Mouse (Mus musculus) layer of hippocampus, adult 8-10 months (tissue): Measurements from ENCODE around the gene Zfp872. TPM values are rescaled to one million over a fixed set of nuclear protein-coding genes. Genes with fewer than 3 reads are reported as not detected.

ENCODE experiments used
- total RNA-seq, 4 experiments: library from RNA; stranded (reverse); gene quantifications; 2 replicates each; pipeline ENCODE4 v1.2.4; 2022

Zfp872 gene
- total RNA-seq, 4 experiments from 2014 or later, result 0.11 to 0.31 (median 0.12) TPM; not detected in 1

Other genes with a start within 250 kb of the Zfp872 start
- gene Swsap1, start 232.3 kb upstream of the Zfp872 start, total RNA-seq, result 10 to 100 TPM; 12.0 to 14.0 (median 13.1) TPM
- 10 to 100 TPM in 1 of 4 experiments, 1 to 10 TPM in 3; 6.6 to 11.3 (median 8.2) TPM for gene Epor, start 224.6 kb upstream of the Zfp872 start, total RNA-seq
- gene Rgl3, start 198.6 kb upstream of the Zfp872 start, total RNA-seq, result 1 to 10 TPM; 2.2 to 4.2 (median 2.6) TPM
- 10 to 100 TPM in 1 of 4 experiments, 1 to 10 TPM in 3; 6.5 to 12.3 (median 8.3) TPM for gene Ccdc151, start 185.5 kb upstream of the Zfp872 start, total RNA-seq
- gene Prkcsh, start 185.3 kb upstream of the Zfp872 start, total RNA-seq, result 100 to 1,000 TPM in 3 of 4 experiments, 10 to 100 TPM in 1; 98.6 to 109 (median 104) TPM
- gene Elavl3, start 136.1 kb upstream of the Zfp872 start, total RNA-seq, result 100 to 1,000 TPM; 126 to 166 (median 145) TPM
- gene Gm49318, start 116.8 kb upstream of the Zfp872 start, total RNA-seq, result not detected
- 10 to 100 TPM; 22.9 to 26.6 (median 23.9) TPM for gene Zfp653, start 116.7 kb upstream of the Zfp872 start, total RNA-seq
- gene Ecsit, start 102.7 kb upstream of the Zfp872 start, total RNA-seq, result 10 to 100 TPM; 43.7 to 51.6 (median 45.7) TPM
- 1 to 10 TPM in 3 of 4 experiments, under 1 TPM in 1; 0.63 to 3.0 (median 1.0) TPM for gene Cnn1, start 88.9 kb upstream of the Zfp872 start, total RNA-seq
- 10 to 100 TPM; 55.4 to 61.7 (median 59.4) TPM for gene Elof1, start 70.9 kb upstream of the Zfp872 start, total RNA-seq
- under 1 TPM in 3 of 4 experiments, not detected in 1; 0.54 to 0.98 (median 0.65) TPM for gene Acp5, start 52.4 kb upstream of the Zfp872 start, total RNA-seq
- 10 to 100 TPM; 37.1 to 47.5 (median 41.4) TPM for gene Pigyl, start 31.2 kb upstream of the Zfp872 start, total RNA-seq
- 10 to 100 TPM; 21.2 to 23.1 (median 22.5) TPM for gene Zfp809, start 37.6 kb downstream of the Zfp872 start, total RNA-seq
- 1 to 10 TPM; 5.1 to 6.3 (median 5.3) TPM for gene Zfp599, start 71.8 kb downstream of the Zfp872 start, total RNA-seq
- gene Zfp810, start 119.6 kb downstream of the Zfp872 start, total RNA-seq, result 10 to 100 TPM; 17.6 to 20.9 (median 19.9) TPM
- 10 to 100 TPM; 23.7 to 32.9 (median 29.4) TPM for gene Anln, start 201.1 kb downstream of the Zfp872 start, total RNA-seq
- gene 9530077C05Rik, start 223.4 kb downstream of the Zfp872 start, total RNA-seq, result 10 to 100 TPM in 1 of 4 experiments, 1 to 10 TPM in 3; 6.0 to 10.9 (median 8.1) TPM